Mouse (Mus musculus) granulocyte monocyte progenitor cell, adult 5-6 weeks (primary cell): ENCODE measurements around the gene Tmem136. TPM values are rescaled to one million over a fixed set of nuclear protein-coding genes. Genes with fewer than 3 reads are reported as not detected.
"Not testable (repeated sequence)": the region's sequence is repeated elsewhere in the genome, so short reads cannot be mapped to it uniquely, and the experiment has no call there.

ENCODE experiments used
- ATAC-seq: replicated peaks from 2 replicates; pipeline ENCODE4 v1.8.0; 2016; ENCODE audit warnings: mild to moderate bottlenecking, moderate TSS enrichment, inconsistent platforms; ENCODE audit not compliant: poor library complexity, severe bottlenecking
- total RNA-seq, 2 experiments: library from RNA; stranded (forward) in 1 of 2; stranded (reverse) in 1 of 2; fragments of 200-712, 200-1000 nt in 1 of 2; fragments of >200 nt in 1 of 2; fragmentation: Nextera tagmentation in 1 of 2; gene quantifications; 2 replicates each; pipeline ENCODE4 v1.2.3; 2014 to 2017

Gene Tmem136
- total RNA-seq (2014; fragmentation: Nextera tagmentation) (not detected in 2 replicates), total RNA-seq (2017) (not detected in 2 replicates)

GRCm38 (mm10) chr9:43116134-43116996, at the start of gene Tmem136:
Gene Tmem136, minus strand, starts transcription at chr9:43116570.
- ATAC-seq: no peak

- ATAC-seq: no peak
These were observed 39.6 kb upstream of the Tmem136 start for GRCm38 (mm10) chr9:43155960-43156359.

GRCm38 (mm10) chr9:43151779-43152178, 35.4 kb upstream of the Tmem136 start:
- no peak for ATAC-seq

GRCm38 (mm10) chr9:43150957-43151356, 34.6 kb upstream of the Tmem136 start:
- ATAC-seq: no peak

GRCm38 (mm10) chr9:43150075-43150474, 33.7 kb upstream of the Tmem136 start:
- no peak for ATAC-seq

- no peak for ATAC-seq
These were observed 33.1 kb upstream of the Tmem136 start for GRCm38 (mm10) chr9:43149498-43149897.

GRCm38 (mm10) chr9:43145196-43145595, 28.8 kb upstream of the Tmem136 start:
- no peak for ATAC-seq

- no peak for ATAC-seq
These were observed 27.9 kb upstream of the Tmem136 start for GRCm38 (mm10) chr9:43144206-43144810.

GRCm38 (mm10) chr9:43141839-43142238, 25.5 kb upstream of the Tmem136 start:
- no peak; the same call in 1 of the 2 replicates for ATAC-seq

GRCm38 (mm10) chr9:43133525-43133924, 17.2 kb upstream of the Tmem136 start:
- no peak for ATAC-seq

- ATAC-seq: no peak
These were observed 16.0 kb upstream of the Tmem136 start for GRCm38 (mm10) chr9:43132380-43132779.

- ATAC-seq: no peak
These were observed 15.6 kb upstream of the Tmem136 start for GRCm38 (mm10) chr9:43131940-43132339.

GRCm38 (mm10) chr9:43130684-43131083, 14.3 kb upstream of the Tmem136 start:
- no peak for ATAC-seq

GRCm38 (mm10) chr9:43127101-43127787, 10.9 kb upstream of the Tmem136 start:
- no peak for ATAC-seq

GRCm38 (mm10) chr9:43122379-43122778, 6.0 kb upstream of the Tmem136 start:
- no peak for ATAC-seq

- ATAC-seq: not testable (repeated sequence)
These were observed 5.6 kb upstream of the Tmem136 start for GRCm38 (mm10) chr9:43121948-43122347.

GRCm38 (mm10) chr9:43116997-43117336, 597 bp upstream of the Tmem136 start:
- ATAC-seq: no peak

- ATAC-seq: no peak
These were observed 788 bp downstream of the Tmem136 start for GRCm38 (mm10) chr9:43115431-43116133.

GRCm38 (mm10) chr9:43114833-43115232, 1.5 kb downstream of the Tmem136 start:
- ATAC-seq: no peak

GRCm38 (mm10) chr9:43110286-43110980, 5.9 kb downstream of the Tmem136 start:
- ATAC-seq: no peak
